Mouse (Mus musculus) ES-E14 (cell line): ENCODE data around the gene Tnfsf4. TPM values are rescaled to one million over a fixed set of nuclear protein-coding genes. Genes with fewer than 3 reads are reported as not detected.

Experiments
- DNase-seq: peaks from one replicate; pipeline ENCODE4 v3.0.0-alpha.2; 2013; ENCODE audit warnings: low read depth, low spot score
- H3K27ac ChIP-seq: 2 replicates; pipeline ENCODE4 v1.5.1; 2012; ENCODE audit warnings: low read depth, mild to moderate bottlenecking, low read length, moderate library complexity, mixed read lengths; ENCODE audit not compliant: poor library complexity, insufficient read depth, severe bottlenecking
- H3K36me3 ChIP-seq: 2 replicates; pipeline ENCODE4 v1.6.1; 2012; ENCODE audit warnings: mild to moderate bottlenecking, low read length, moderate library complexity, mixed read lengths; ENCODE audit not compliant: control insufficient read depth, poor library complexity, insufficient read depth, severe bottlenecking
- H3K4me1 ChIP-seq, 2 experiments: fragments of 150-350 bp in 1 of 2; sonication (generic) in 1 of 2; 2 replicates each; pipeline ENCODE4 v1.6.1; 2012; ENCODE audit warnings: low read length in 2 of 2, mild to moderate bottlenecking in 1 of 2, mixed read lengths in 1 of 2; ENCODE audit not compliant: control insufficient read depth in 2 of 2, insufficient read depth in 2 of 2, poor library complexity in 1 of 2
- H3K4me3 ChIP-seq, 2 experiments: fragments of 150-350 bp in 1 of 2; sonication (generic) in 1 of 2; 2 replicates each; pipeline ENCODE4 v1.5.1; 2012; ENCODE audit warnings: low read length in 2 of 2, low read depth in 1 of 2, mild to moderate bottlenecking in 1 of 2, mixed read lengths in 1 of 2; ENCODE audit not compliant: insufficient read depth in 1 of 2, poor library complexity in 1 of 2, severe bottlenecking in 1 of 2
- H3K9ac ChIP-seq: 2 replicates; pipeline ENCODE4 v1.6.1; 2012; ENCODE audit warnings: low read depth, mild to moderate bottlenecking, low read length, mixed read lengths; ENCODE audit not compliant: poor library complexity, insufficient read depth, severe bottlenecking
- H3K9me3 ChIP-seq: fragments of 150-350 bp; sonication (generic); 2 replicates; pipeline ENCODE4 v1.6.1; 2012; ENCODE audit warnings: low read depth, mild to moderate bottlenecking, low read length; ENCODE audit not compliant: control insufficient read depth, insufficient read depth
- CHD2 ChIP-seq: IDR thresholded peaks from 2 replicates; pipeline ENCODE4 v1.6.1; 2014; ENCODE audit warnings: mild to moderate bottlenecking, low read depth, low read length, inconsistent platforms
- HCFC1 ChIP-seq: IDR thresholded peaks from 2 replicates; pipeline ENCODE4 v1.6.1; 2012; ENCODE audit warnings: low read length, inconsistent platforms, borderline replicate concordance; ENCODE audit not compliant: insufficient read depth
- MAFK ChIP-seq: IDR thresholded peaks from 2 replicates; pipeline ENCODE4 v1.6.1; 2014; ENCODE audit warnings: mild to moderate bottlenecking, low read depth, low read length, inconsistent platforms; ENCODE audit not compliant: insufficient read depth
- ZC3H11A ChIP-seq: IDR thresholded peaks from 2 replicates; pipeline ENCODE4 v1.6.1; 2012; ENCODE audit warnings: low read depth, mild to moderate bottlenecking, inconsistent platforms, low read length, borderline replicate concordance
- ZNF384 ChIP-seq: IDR thresholded peaks from 2 replicates; pipeline ENCODE4 v1.6.1; 2012; ENCODE audit warnings: low read depth, low read length, inconsistent platforms
- in situ Hi-C, 2 experiments: fragments of 600-800 bp; cut with MboI; formaldehyde crosslinking; loops; one replicate each; pipeline ENCODE4 v1.15.1; 2025; ENCODE audit warnings: low sequenced_read_pairs in 2 of 2, inconsistent platforms in 1 of 2; ENCODE audit not compliant: unreplicated experiment in 2 of 2
- total RNA-seq: library from RNA; depleted of rRNA; stranded (reverse); fragments of 300-350 nt; gene quantifications from 2 replicates; pipeline ENCODE4 v1.2.3, GENCODE M21; 2012; rRNA removed

The Tnfsf4 gene
- total RNA-seq: 0.13 and 0.53 TPM in 2 replicates

GRCm38 (mm10) chr1:161394931-161395459 lies at the start of gene Tnfsf4:
Gene Tnfsf4 (plus strand): TSS chr1:161395409.
- in situ Hi-C loops: no loop called here

GRCm38 (mm10) chr1:161350981-161351380 lies 44.2 kb upstream of the Tnfsf4 start:
- TF ChIP-seq HCFC1 (no peak), ZNF384 (no peak), CHD2 (no peak)
- no peak for DNase-seq
- Histone ChIP-seq H3K27ac (no peak overlapping the region), H3K9ac (no peak overlapping the region), H3K4me3 (no peak overlapping the region), H3K4me1 (no peaks in the 10 kb centered on the region), H3K36me3 (no peaks in the 10 kb centered on the region), H3K9me3 (no peaks in the 10 kb centered on the region)
- in situ Hi-C loops: no loop called here

More at GRCm38 (mm10) chr1:161394931-161395459, at the start of gene Tnfsf4:
- DNase-seq: no peak
- Histone ChIP-seq H3K36me3 (no peaks in the 10 kb centered on the region), H3K4me1 (no peaks in the 10 kb centered on the region), H3K4me3 (no peak within 1 kb of the TSS), H3K9ac (no peak within 1 kb of the TSS), H3K9me3 (no peaks in the 10 kb centered on the region), H3K27ac (no peak within 1 kb of the TSS)
- TF ChIP-seq ZC3H11A (no peak), ZNF384 (no peak), HCFC1 (no peak), CHD2 (no peak), MAFK (no peak)

GRCm38 (mm10) chr1:161365006-161365405 lies 30.2 kb upstream of the Tnfsf4 start:
- H3K36me3 ChIP-seq: no peaks in the 10 kb centered on the region

GRCm38 (mm10) chr1:161371919-161372318 lies 23.3 kb upstream of the Tnfsf4 start:
- Histone ChIP-seq H3K27ac (no peak overlapping the region), H3K4me1 (no peaks in the 10 kb centered on the region), H3K4me3 (no peak overlapping the region), H3K9me3 (no peaks in the 10 kb centered on the region), H3K9ac (no peak overlapping the region), H3K36me3 (no peaks in the 10 kb centered on the region)
- DNase-seq: no peak
- no peak for TF ChIP-seq ZC3H11A
- no peak for TF ChIP-seq HCFC1
- TF ChIP-seq CHD2: no peak
- no peak for TF ChIP-seq MAFK
- no peak for TF ChIP-seq ZNF384
- in situ Hi-C loops: no loop called here

More at GRCm38 (mm10) chr1:161365006-161365405, 30.2 kb upstream of the Tnfsf4 start:
- Histone ChIP-seq H3K4me3 (no peak overlapping the region), H3K27ac (no peak overlapping the region), H3K4me1 (no peaks in the 10 kb centered on the region), H3K9ac (no peak overlapping the region), H3K9me3 (no peaks in the 10 kb centered on the region)
- in situ Hi-C loops: no loop called here
- DNase-seq: no peak
- TF ChIP-seq HCFC1: no peak
- no peak for TF ChIP-seq MAFK
- no peak for TF ChIP-seq ZNF384
- no peak for TF ChIP-seq CHD2
- no peak for TF ChIP-seq ZC3H11A

- no peak overlapping the region for H3K9ac ChIP-seq
- H3K9me3 ChIP-seq: no peaks in the 10 kb centered on the region
- H3K4me1 ChIP-seq: peaks cover 0 to 1% of the 10 kb centered on the region in 2 experiments; a peak in 1 of 4 replicates
- H3K36me3 ChIP-seq: no peaks in the 10 kb centered on the region
- H3K27ac ChIP-seq: no peak overlapping the region
- in situ Hi-C loops: no loop called here
- TF ChIP-seq CHD2 (no peak), ZC3H11A (no peak), MAFK (no peak), HCFC1 (no peak), ZNF384 (no peak)
- no peak for DNase-seq
- H3K4me3 ChIP-seq: no peak overlapping the region
Measured at GRCm38 (mm10) chr1:161375866-161376265, 19.3 kb upstream of the Tnfsf4 start.
